Mouse (Mus musculus) erythroblast, adult 5-6 weeks (primary cell): ENCODE results near the gene Kcnj6. TPM values are rescaled to one million over a fixed set of nuclear protein-coding genes. Genes with fewer than 3 reads are reported as not detected.

ENCODE experiments used
- ATAC-seq: replicated peaks from 2 replicates; pipeline ENCODE4 v1.8.0; 2016; ENCODE audit warnings: moderate number of reproducible peaks, mild to moderate bottlenecking, moderate TSS enrichment, inconsistent platforms; ENCODE audit not compliant: poor library complexity, low FRiP score, severe bottlenecking
- total RNA-seq, 2 experiments: library from RNA; stranded (forward) in 1 of 2; stranded (reverse) in 1 of 2; fragments of 150-400 nt in 1 of 2; fragments of 200-764, 138-1000 nt in 1 of 2; gene quantifications; 2 replicates each; pipeline versions ENCODE4 v1.2.3 to v1.2.4; 2015 to 2017; ENCODE audit warnings: low replicate concordance in 2 of 2

Kcnj6 gene
- total RNA-seq, 2 experiments from 2014 or later, result not detected

- ATAC-seq, result no peak
These were observed 50.7 kb downstream of the Kcnj6 start for GRCm38 (mm10) chr16:94946848-94947247.

- no peak for ATAC-seq
These were observed 64.8 kb downstream of the Kcnj6 start for GRCm38 (mm10) chr16:94932702-94933101.

- ATAC-seq, result no peak
These were observed 65.9 kb downstream of the Kcnj6 start for GRCm38 (mm10) chr16:94931343-94932301.

DNA sequence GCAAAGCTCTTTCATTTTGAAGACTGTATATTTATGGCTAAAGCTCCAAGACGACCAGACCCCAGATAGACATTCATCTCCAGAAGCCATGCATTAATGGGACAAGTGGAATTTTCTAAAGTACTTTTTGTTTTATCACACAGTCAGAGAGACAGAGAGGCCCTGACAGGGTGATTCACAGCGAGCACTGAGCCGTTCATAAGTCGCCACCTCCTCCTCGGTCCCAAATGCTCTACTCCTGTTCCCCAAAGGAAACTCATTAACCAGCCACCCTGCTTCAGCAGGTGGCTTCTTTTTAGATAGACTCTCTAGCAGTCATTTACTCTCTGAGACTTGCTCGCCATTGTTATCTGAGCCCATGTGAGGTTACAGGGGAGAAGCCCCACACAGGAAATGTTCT, 72.1 kb downstream of the Kcnj6 start:
- ATAC-seq, result no peak

GRCm38 (mm10) chr16:94919177-94919576, 78.3 kb downstream of the Kcnj6 start:
- no peak for ATAC-seq

- ATAC-seq, result no peak
These were observed 91.5 kb downstream of the Kcnj6 start for GRCm38 (mm10) chr16:94906026-94906425.

DNA sequence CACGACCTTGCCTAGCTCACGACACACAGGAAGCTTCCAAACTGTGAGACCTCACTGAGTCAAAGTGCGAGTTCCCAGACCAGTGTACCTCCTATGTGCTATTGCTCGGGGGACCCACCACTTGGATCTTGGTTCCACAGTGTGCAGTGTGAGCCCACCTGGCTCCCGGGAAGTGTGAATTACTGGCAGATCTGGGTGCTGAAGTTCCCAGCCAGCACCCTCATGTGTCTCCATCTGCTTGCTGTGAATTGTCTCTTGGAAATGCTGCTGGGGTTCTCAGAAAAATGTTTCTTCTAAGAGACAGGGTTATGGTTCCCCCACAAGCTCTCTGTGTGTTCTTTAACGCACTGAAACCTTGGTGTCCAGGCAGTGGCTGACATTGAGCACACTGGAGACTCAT, 98.7 kb downstream of the Kcnj6 start:
- ATAC-seq, result no peak

- no peak for ATAC-seq
These were observed 105.3 kb downstream of the Kcnj6 start for GRCm38 (mm10) chr16:94892162-94892650.

DNA sequence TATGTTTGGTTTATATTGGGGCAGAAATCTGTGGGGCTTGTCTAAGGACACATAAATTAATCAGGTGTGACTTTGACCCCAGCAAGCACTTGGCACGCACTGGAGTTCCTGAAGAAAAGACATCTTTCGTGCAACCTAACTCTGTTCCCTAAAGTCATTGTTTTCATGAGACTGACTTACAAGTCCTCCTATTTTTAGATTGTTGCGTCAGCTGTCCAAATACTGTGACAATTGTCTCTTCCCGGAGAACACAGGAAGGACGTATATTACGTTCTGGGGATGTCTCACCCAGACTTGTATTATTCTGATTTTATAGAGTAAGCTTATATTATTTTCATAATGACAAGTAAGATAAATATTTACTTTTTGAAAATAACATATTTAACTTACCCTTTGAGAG, 106.9 kb downstream of the Kcnj6 start:
- ATAC-seq, result no peak

DNA sequence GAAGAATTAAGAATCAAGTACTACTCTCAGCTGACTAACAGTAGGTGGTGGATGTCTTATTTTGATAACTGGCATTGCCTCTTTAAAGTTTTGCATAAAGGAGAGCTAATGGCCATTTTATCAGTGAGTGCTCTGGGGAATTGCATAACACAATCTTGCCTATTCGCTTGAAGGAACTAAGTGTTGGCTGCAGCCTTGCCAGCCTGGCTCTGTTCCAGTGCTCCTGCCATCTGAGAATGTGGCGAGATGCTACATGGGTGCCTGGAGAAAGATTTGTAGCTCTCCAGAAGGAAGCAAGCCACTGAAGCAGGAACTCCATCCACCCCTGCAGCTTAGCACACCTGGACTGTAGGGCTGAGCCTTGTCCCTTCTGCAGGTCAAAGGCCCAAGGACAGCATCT, 107.4 kb downstream of the Kcnj6 start:
- no peak for ATAC-seq

GRCm38 (mm10) chr16:94888554-94888953, 108.9 kb downstream of the Kcnj6 start:
- no peak for ATAC-seq

- ATAC-seq, result no peak
These were observed 111.1 kb downstream of the Kcnj6 start for GRCm38 (mm10) chr16:94886398-94886797.

DNA sequence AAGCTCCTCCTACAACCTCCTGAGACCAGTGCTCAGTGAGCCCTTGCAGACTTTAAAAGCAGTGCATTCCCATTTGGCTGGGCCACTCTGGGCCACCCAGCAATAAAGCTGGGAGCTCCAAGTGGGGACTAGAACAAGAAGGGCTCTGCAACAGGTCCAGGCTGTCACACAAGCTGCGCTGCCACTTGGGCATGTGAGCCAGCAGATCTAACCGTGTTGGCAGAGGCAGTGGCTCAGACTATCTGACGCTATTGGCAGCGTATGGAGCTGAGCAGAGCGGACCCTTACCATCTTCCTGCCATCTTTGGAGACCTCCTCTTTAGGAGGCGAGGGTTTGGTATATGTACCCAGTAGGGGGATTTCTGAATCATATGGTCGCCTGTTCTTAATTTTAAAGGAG, 112.4 kb downstream of the Kcnj6 start:
- ATAC-seq, result no peak

DNA sequence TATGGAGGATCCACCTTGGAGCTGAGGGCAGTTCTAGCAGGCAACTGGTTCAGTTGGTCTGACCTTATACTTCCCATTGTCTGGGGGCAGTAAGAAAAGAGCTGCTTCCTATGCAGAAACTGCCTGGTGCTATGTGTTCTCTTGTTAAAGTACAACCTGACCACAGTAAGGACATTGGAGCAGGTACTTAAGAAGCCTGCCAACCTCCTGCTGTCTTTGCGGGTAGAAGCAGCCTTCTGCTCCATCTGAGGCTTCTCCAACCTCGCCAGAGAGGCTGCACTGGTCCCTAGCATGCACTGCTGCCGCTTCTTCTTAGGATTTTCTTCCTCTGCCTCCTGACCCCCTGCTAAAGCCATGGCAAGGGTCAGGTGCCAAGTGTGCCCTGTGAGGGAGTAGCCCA, 113.6 kb downstream of the Kcnj6 start:
- no peak for ATAC-seq

GRCm38 (mm10) chr16:94883196-94883595, 114.3 kb downstream of the Kcnj6 start:
- ATAC-seq, result no peak

DNA sequence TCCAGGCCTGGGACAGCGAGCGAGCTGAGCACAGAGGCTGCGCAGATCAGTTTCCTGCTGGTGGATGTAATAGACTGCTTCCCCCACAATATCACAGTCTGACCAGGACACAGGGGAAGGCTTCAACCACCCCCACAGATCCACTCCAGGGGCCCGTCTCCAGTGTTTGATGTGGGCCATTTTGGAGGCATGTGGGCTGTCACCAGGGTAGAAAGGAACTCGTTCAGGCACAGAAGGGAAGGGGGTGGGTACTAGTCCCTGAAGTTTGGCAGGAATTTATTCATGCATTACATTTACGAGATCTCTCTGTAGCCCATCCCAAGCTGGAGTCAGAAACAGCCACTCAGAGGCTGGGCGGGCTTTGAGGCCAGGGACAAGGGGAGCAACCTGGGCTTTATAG, 115.4 kb downstream of the Kcnj6 start:
- no peak for ATAC-seq

DNA sequence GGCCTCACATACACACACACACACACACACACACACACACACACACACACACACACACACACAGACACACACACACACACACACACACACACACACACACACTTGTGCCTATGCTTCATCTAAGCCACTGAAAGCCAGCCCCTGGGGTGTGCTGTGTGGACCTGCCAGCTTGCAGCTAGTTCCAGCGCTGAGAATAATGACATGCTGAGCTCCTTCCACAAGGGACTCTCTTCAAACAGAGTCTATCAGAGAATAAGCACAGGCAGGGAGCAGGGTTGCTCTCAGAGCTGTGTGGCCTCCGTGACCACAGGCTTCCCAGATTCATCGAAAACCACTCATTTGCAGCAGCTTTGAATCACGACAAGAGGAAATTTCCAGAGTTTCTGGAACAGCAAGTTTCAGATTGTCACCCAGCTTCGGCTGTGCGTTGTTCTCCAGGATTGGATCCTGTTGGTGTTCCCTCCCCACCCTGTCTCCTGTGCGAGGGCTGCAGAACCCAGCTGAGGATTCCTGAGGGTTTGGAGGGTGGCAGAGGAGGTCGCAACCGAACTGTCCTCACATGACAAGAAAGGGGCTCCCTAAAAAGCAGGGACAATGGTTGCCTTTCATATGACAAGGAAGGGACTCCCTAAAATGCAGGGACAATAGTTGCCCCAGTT, 124.8 kb downstream of the Kcnj6 start:
- ATAC-seq, result no peak

GRCm38 (mm10) chr16:94868354-94868753, 129.1 kb downstream of the Kcnj6 start:
- no peak for ATAC-seq

DNA sequence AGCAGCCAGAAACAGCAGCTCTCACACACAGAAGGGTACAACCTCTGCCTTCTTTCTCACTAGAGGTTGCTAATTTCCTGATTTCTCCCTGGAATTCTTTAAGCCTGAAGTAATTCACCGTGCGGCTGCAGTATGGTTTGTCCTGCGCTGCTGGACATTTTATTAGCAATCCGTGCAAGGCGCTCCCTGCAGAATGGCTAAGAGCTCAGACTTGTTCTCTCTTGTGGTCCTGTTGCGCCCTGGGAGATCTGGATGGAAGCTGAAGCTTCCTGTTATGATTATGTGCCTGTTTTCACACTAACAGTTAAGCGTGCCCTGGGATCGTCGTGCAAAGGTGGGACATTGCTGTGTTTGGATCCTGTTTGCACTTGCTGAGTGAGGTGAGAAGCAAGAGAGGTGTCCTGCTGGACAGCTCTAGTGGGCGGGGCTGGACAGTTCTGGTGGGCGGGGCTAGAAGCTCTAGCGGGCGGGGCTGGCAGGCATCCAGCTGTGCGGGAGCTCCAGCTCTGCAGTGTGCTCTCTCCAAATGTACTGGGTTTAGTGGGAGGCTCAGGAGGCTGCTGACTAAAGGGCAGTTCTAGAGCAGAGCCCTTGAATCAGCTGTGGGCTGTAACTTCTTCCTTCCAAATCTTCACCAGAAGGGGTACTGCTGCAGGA, 131.1 kb downstream of the Kcnj6 start:
- ATAC-seq, result no peak

DNA sequence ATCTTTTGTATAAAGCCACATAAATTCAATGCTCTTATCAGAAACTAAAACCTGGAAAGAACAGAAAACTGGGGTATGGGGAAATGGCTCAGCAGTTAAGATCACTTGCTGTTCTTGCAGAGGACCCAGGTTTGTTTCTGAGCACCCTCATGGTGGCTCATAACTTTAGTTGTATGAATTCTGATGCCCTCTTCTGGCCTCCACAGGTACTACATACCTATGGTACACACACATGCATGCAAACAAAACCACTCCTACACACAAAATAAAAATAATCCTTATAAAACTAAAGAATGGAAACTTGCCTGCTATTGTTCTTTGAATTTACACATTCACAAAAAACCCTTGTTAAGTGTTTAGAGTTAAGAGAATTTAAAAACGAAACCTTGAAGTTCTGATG, 131.7 kb downstream of the Kcnj6 start:
- no peak for ATAC-seq

DNA sequence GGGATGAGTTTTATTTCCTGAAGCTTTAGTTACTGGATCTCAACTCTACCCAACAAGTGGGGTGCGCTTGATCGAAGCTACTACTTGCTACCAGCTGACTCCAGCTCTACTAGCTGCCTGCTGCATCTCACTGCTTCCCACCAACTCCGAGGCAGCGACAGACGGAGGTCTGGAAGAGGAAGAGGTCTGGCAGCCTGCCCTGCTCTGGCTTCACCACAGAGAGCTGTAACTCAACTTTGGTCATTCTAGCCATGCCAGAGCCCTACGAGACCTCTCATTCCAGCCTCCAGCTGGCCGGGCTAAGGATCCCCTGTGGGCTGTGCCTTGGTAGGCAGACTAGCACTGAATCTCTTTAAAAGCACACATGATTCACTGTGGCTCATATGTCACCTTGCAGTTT, 132.4 kb downstream of the Kcnj6 start:
- no peak for ATAC-seq
